Mouse (Mus musculus) cerebellum, adult 2 months (tissue): ENCODE results near the gene Zfp937.
"Not testable (repeated sequence)": the region's sequence is repeated elsewhere in the genome, so short reads cannot be mapped to it uniquely, and the experiment has no call there.

Experiments
- CTCF ChIP-seq: fragments of 200-500 bp; IDR thresholded peaks from 2 replicates; pipeline ENCODE4 v1.5.1; 2011; ENCODE audit warnings: low read depth, mild to moderate bottlenecking, control low read depth, low read length, moderate library complexity, borderline replicate concordance; ENCODE audit not compliant: insufficient read depth
- POLR2A ChIP-seq: fragments of 200-500 bp; IDR thresholded peaks from 2 replicates; pipeline ENCODE4 v1.6.1; 2011; ENCODE audit warnings: low read length, control low read depth, borderline replicate concordance; ENCODE audit not compliant: insufficient read depth

GRCm38 (mm10) chr2:150181570-150181999 lies 36.3 kb upstream of the Zfp937 start, which contains the start of gene Gm14139:
- TF ChIP-seq CTCF, POLR2A: not testable (repeated sequence)
